ENCODE assay signal across 7 mouse cellular contexts in the genomic region with DNA sequence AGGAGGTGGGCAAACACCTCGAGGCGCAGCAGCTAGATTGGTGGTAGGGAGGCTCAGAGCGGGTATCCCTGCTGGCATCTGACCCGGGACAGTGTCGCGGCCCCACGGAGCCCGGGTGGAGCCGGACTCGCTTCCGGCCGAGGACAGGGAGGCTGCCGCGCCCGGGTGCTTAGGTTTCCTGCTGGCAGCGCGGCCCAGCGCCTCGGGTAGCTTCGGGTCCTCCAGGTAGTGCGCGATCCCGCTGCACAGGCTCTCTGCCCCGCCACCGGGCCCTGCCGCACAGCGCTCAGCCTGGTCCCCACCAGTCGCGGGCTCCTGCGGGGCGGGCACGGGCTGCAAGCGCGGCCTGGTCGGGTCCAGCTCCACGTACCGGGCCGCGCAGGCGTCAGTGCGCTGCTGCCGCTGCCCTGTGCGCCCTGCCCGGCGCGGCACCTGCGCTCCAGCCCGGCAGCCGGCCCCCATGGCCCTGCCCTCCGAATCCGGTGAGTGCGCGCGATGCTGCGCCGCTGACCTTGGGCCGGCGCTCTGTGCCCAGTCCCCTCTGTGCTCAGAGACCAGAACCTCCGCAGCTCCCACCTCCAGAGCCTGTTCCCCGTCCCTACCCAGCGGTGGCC. TPM values are rescaled to one million over a fixed set of nuclear protein-coding genes. Genes with fewer than 3 reads are reported as not detected.
DNase-seq lines count a peak whose midpoint lies in the region; ATAC-seq lines count a peak whose summit lies in the region.

No protein-coding gene starts in this region.

- H3K4me3 ChIP-seq in limb, embryonic 13.5 days: peak overlapping the region; percentile 62
- peak overlapping the region; percentile 59 for H3K4me3 ChIP-seq in midbrain, embryonic 12.5 days

- under 1% methylated on average over 50 of the region's 61 CpGs for WGBS in limb, embryonic 13.5 days
- WGBS in midbrain, embryonic 12.5 days: under 1% methylated on average over 59 of the region's 61 CpGs

- no peaks in the 10 kb centered on the region for H3K36me3 ChIP-seq in limb, embryonic 13.5 days
- H3K36me3 ChIP-seq in midbrain, embryonic 12.5 days: no peaks in the 10 kb centered on the region

- peak; percentile 63 for ATAC-seq in inflammation-experienced regulatory T-cells, adult 6 months
- ATAC-seq in limb, embryonic 13.5 days (ENCODE audit: low FRiP score, low read depth): peak; percentile 62; the same call in 1 of the 2 replicates
- peak; percentile 60 for ATAC-seq in midbrain, embryonic 12.5 days (ENCODE audit: low FRiP score, low read depth)

- H3K27me3 ChIP-seq in limb, embryonic 13.5 days: peaks cover 30% of the 10 kb centered on the region
- H3K27me3 ChIP-seq in midbrain, embryonic 12.5 days: peaks cover 44% of the 10 kb centered on the region

- peaks cover 20% of the 10 kb centered on the region for H3K4me1 ChIP-seq in limb, embryonic 13.5 days
- H3K4me1 ChIP-seq in midbrain, embryonic 12.5 days: peaks cover 14% of the 10 kb centered on the region

- peak overlapping the region; percentile 81 for H3K9ac ChIP-seq in limb, embryonic 13.5 days
- peak overlapping the region; percentile 70 for H3K9ac ChIP-seq in midbrain, embryonic 12.5 days (replicated peaks)

- H3K27ac ChIP-seq in limb, embryonic 13.5 days: no peak overlapping the region
- H3K27ac ChIP-seq in midbrain, embryonic 12.5 days (replicated peaks): no peak overlapping the region

- no peaks in the 10 kb centered on the region for H3K9me3 ChIP-seq in limb, embryonic 13.5 days
- H3K9me3 ChIP-seq in midbrain, embryonic 12.5 days: no peaks in the 10 kb centered on the region

- peak; percentile 61 for DNase-seq in adrenal gland, postnatal 10 days
- peak; percentile 66 to 68 for DNase-seq in cerebellum, postnatal 36 days
- peak; percentile 50 for DNase-seq in gastrocnemius, postnatal 25 days
- peak; percentile 76 to 83 for DNase-seq in spleen, postnatal 10 days (ENCODE audit: low spot score in 2 of 2)

- H3K4me2 ChIP-seq in limb, embryonic 13.5 days (replicated peaks): peak overlapping the region; percentile 96
- H3K4me2 ChIP-seq in midbrain, embryonic 12.5 days (replicated peaks): peak overlapping the region; percentile 97

RNA-seq across cellular contexts. Expression of a gene that starts 0.6 kb away (rescaled TPM):
- 10 to 100 TPM; 16.7 to 22.7 TPM for total RNA-seq in adrenal gland, postnatal 10 days (2021)
- total RNA-seq in gastrocnemius, postnatal 25 days (2021): 1 to 10 TPM; 3.9 to 9.1 TPM
- 1 to 10 TPM; 1.5 to 6.0 (median 5.0) TPM for polyA plus RNA-seq in inflammation-experienced regulatory T-cells, adult 6 months (2017; shearing (Covaris generic))
- 2.8 and 3.7 TPM in 2 replicates for polyA plus RNA-seq in limb, embryonic 13.5 days (2015; fragmentation: Nextera tagmentation; extraction: Ambion mirVana)
- 1.2 and 2.2 TPM in 2 replicates for polyA plus RNA-seq in midbrain, embryonic 12.5 days (2016; fragmentation: Nextera tagmentation; extraction: Ambion mirVana)
